Mouse (Mus musculus) brain, adult 10 weeks (tissue): ENCODE measurements around the gene Mug2. TPM values are rescaled to one million over a fixed set of nuclear protein-coding genes. Genes with fewer than 3 reads are reported as not detected.

Experiments used
- polyA plus RNA-seq: library from polyadenylated mRNA; stranded (reverse); fragments of 350-450 nt; fragmentation: Illumina TruSeq; extraction: RNeasy Lipid Tissue Mini Kit (QIAGEN cat#74804); gene quantifications from one replicate; pipeline ENCODE4 v1.2.3, GENCODE M21; 2015; ENCODE audit warnings: low read depth, low replicate concordance

The Mug2 gene
- not detected for polyA plus RNA-seq

GRCm38 (mm10) chr6:122006461-122006860, at the start of gene Mug2:
Gene Mug2, plus strand, starts transcription at chr6:122006761.

Other genes starting within 250 kb of the Mug2 start
- 0.15 TPM for gene Mug1, start 168.2 kb upstream of the Mug2 start, polyA plus RNA-seq